Mouse (Mus musculus): ENCODE measurements around the gene Engase. TPM values are rescaled to one million over a fixed set of nuclear protein-coding genes. Genes with fewer than 3 reads are reported as not detected.

Engase gene
- total RNA-seq (2023; ENCODE audit: inconsistent age): 5.1 to 8.3 TPM (median 6.2 TPM) in 4 replicates

DNA sequence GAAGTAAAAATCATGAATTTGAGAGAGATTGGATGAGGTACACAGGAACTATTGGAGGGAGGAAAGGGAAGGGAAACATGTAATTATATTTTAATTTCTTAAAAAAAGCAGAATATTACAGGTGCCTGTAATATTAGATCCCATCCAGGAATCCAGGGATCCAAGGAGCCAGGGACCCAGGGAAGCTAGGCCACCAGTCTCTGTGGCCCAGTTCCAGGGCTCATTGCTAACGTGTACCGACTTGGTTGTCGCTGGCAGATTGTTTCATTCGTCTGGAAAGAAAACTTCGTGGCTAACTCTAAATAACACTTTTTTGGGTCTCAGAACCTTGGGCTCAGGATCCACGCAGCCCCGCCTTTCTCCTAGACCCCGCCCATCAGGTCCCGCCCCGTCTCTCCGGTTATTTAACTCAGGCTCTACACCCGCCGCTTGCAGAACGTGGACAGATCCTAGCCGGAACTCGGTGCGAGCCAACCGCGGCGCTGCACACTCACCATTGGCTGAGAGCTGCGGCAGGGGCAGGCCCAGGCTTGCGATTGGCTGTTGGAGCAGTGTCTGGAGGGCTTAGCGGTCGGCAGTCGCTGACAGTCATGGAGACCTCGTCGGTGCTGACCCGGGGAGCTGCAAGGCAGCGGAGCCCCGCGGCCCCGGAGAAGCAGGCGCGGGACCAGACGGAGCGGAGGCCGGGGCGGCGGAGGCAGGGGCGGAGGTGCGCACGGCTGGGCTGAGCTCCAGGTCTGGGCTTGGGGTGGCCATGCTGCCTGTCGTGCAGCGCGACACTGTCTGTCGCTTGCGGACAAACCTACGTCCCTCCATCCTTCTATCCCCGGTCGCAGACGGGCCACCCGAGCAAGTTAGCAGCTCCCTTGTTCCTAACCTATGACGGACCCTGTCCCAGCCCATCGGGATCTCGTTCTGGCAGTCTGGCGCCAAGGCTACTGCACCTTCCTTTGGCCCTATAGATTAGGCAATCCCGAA, at the start of gene Engase:
Gene Engase, plus strand, starts transcription at position 434 of the 978 bp plus-strand sequence.

DNA sequence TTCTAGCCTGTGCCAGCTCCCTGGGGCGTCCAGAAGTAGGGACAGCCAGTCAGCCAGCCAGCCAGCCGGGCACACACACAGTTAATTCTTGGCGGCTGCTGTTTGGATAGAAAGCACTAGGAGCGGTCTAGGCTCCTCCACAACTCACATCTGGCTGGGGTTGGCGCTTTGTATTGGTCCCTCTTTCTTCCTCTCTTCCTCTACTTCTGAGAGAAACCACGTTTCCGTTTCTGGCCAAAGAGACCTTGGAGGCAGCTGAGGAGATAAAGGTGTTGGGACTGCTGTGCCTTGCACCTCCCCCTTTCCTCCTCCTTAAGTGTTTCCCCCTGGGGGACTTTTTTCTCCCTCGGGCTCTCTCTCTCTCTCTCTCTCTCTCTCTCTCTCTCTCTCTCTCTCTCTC, 48.6 kb upstream of the Engase start, which contains the start of gene C1qtnf1:
Gene C1qtnf1, plus strand, starts transcription at position 218 of the 400 bp plus-strand sequence.

Other genes starting within 250 kb of the Engase start
- 242 to 279 TPM (median 261 TPM) in 4 replicates for gene Cyth1, start 228.2 kb upstream of the Engase start, total RNA-seq (2023; ENCODE audit: inconsistent age)
- 50.4 to 58.2 TPM (median 54.8 TPM) in 4 replicates for gene Usp36, start 186.6 kb upstream of the Engase start, total RNA-seq (2023; ENCODE audit: inconsistent age)
- gene Cep295nl, start 134.3 kb upstream of the Engase start, total RNA-seq (2023; ENCODE audit: inconsistent age): 0.27 to 0.58 TPM in 2 of 4 replicates, not detected in the others
- gene Timp2, start 121.1 kb upstream of the Engase start, total RNA-seq (2023; ENCODE audit: inconsistent age): 2.0 to 4.6 TPM (median 3.7 TPM) in 4 replicates
- 15.0 to 25.1 TPM (median 17.9 TPM) in 4 replicates for gene Lgals3bp, start 74.7 kb upstream of the Engase start, total RNA-seq (2023; ENCODE audit: inconsistent age)
- gene Cant1, start 57.7 kb upstream of the Engase start, total RNA-seq (2023; ENCODE audit: inconsistent age): 42.5 to 45.8 TPM (median 43.3 TPM) in 4 replicates
- gene C1qtnf1, start 48.6 kb upstream of the Engase start, total RNA-seq (2023; ENCODE audit: inconsistent age): not detected in 4 replicates

All from B cell, adult (primary cell).